Mouse (Mus musculus) heart, adult 2 months (tissue): ENCODE measurements around the gene Fam198a.

Source experiments
- CTCF ChIP-seq: fragments of 200-600 bp; IDR thresholded peaks from 2 replicates; pipeline ENCODE4 v1.8.1; 2022; ENCODE audit warnings: antibody characterized with exemption, mild to moderate bottlenecking, moderate library complexity
- EP300 ChIP-seq: fragments of 200-500 bp; IDR thresholded peaks from 2 replicates; pipeline ENCODE4 v1.6.1; 2011; ENCODE audit warnings: low read depth, low read length, control low read depth; ENCODE audit not compliant: insufficient read depth
- POLR2A ChIP-seq: fragments of 200-500 bp; IDR thresholded peaks from 2 replicates; pipeline ENCODE4 v1.6.1; 2011; ENCODE audit warnings: mild to moderate bottlenecking, low read depth, low read length, control low read depth; ENCODE audit not compliant: insufficient read depth

DNA sequence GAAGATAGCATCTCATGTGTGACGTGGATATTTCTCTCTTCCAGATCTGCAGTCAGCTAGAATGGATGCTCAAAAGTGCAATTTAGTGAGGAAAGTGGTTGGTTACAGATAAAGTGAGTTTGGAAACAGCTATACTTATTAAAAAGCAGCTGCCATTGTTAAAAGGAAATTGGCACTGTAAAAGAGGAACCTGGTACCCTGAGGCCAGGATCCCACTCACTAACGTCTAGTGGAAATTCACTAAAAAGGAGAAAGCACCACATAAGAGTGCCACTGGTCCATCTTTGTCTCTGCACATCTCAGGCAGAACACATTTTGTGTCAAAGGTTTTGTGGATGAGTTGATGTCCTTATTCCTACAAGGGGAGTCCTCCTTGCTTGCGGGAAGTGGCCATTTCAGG lies 7.2 kb upstream of the Fam198a start:
- TF ChIP-seq POLR2A (no peak), CTCF (no peak), EP300 (no peak)
